Mouse (Mus musculus): ENCODE results near the gene Ccdc191. TPM values are rescaled to one million over a fixed set of nuclear protein-coding genes. Genes with fewer than 3 reads are reported as not detected.

Gene Ccdc191
- polyA plus RNA-seq, 1 experiment from 2014 or later: 12.3 TPM

Small RNA genes lying within 50 kb of the gene (microRNA-seq; reads per million reads assigned to microRNA genes)
- not detected for gene Mir3470b

Other genes starting within 250 kb of the Ccdc191 start
- not detected in 2 replicates for gene Tigit, start 225.7 kb upstream of the Ccdc191 start, polyA plus RNA-seq (2016; fragmentation: Nextera tagmentation; extraction: Ambion mirVana)
- gene Drd3, start 135.8 kb upstream of the Ccdc191 start, polyA plus RNA-seq (2016; fragmentation: Nextera tagmentation; extraction: Ambion mirVana): not detected in 2 replicates
- 16.9 and 22.3 TPM in 2 replicates for gene Qtrt2, start 37.0 kb downstream of the Ccdc191 start, polyA plus RNA-seq (2016; fragmentation: Nextera tagmentation; extraction: Ambion mirVana)
- gene Zdhhc23, start 90.0 kb downstream of the Ccdc191 start, polyA plus RNA-seq (2016; fragmentation: Nextera tagmentation; extraction: Ambion mirVana): 1.2 TPM in 2 replicates
- gene Gramd1c, start 173.5 kb downstream of the Ccdc191 start, polyA plus RNA-seq (2016; fragmentation: Nextera tagmentation; extraction: Ambion mirVana): 8.1 and 8.4 TPM in 2 replicates
- 38.1 and 39.2 TPM in 2 replicates for gene Atp6v1a, start 249.9 kb downstream of the Ccdc191 start, polyA plus RNA-seq (2016; fragmentation: Nextera tagmentation; extraction: Ambion mirVana)